21 mouse cellular contexts compared by ENCODE assay signal in genomic region chr9:61077807-61078206, GRCm38 (mm10).
DNase-seq lines count a peak whose midpoint lies in the region; ATAC-seq and TF ChIP-seq lines count a peak whose summit lies in the region.
"Had no signal": no experiment of that assay in that cellular context is flagged by ENCODE, and none has a peak within 500 bp of the region (broad histone marks: within the 10 kb centered on the region; RNA-seq: fewer than 3 reads in every experiment).

No protein-coding gene starts in this region.

- no peak for ATAC-seq in heart, embryonic 12.5 days (ENCODE audit: insufficient number of reproducible peaks, low FRiP score)
- no peak for ATAC-seq in kidney, embryonic 16.5 days (ENCODE audit: low FRiP score, low TSS enrichment)
- ATAC-seq in lung, embryonic 14.5 days (ENCODE audit: insufficient read depth) = no peak
- ATAC-seq: activated CD4-positive, CD25-positive, alpha-beta regulatory T cell, adult 4 months; CD4-positive, CD25-positive, alpha-beta regulatory T cell, adult 4 months; Patski had no signal

- WGBS in heart, embryonic 12.5 days = 61% methylated on average over 4 of the region's 4 CpGs
- WGBS in kidney, embryonic 16.5 days = 81% methylated on average over 4 of the region's 4 CpGs
- 71% methylated on average over 4 of the region's 4 CpGs for WGBS in lung, embryonic 14.5 days

- no peak overlapping the region for H3K27ac ChIP-seq in heart, embryonic 12.5 days (ENCODE audit: poor library complexity, severe bottlenecking)
- no peak overlapping the region for H3K27ac ChIP-seq in kidney, embryonic 16.5 days (ENCODE audit: low read length)
- H3K27ac ChIP-seq in lung, embryonic 14.5 days (ENCODE audit: low read depth) = no peak overlapping the region

- H3K27me3 ChIP-seq in heart, embryonic 12.5 days (replicated peaks) = peaks cover 49% of the 10 kb centered on the region
- H3K27me3 ChIP-seq in kidney, embryonic 16.5 days (ENCODE audit: insufficient read depth, low read length) = peaks cover 17% of the 10 kb centered on the region
- peaks cover 8% of the 10 kb centered on the region; the same call in 1 of the 2 replicates for H3K27me3 ChIP-seq in lung, embryonic 14.5 days (ENCODE audit: insufficient read depth, low read length)

- no peak overlapping the region for H3K9ac ChIP-seq in heart, embryonic 12.5 days
- no peak overlapping the region for H3K9ac ChIP-seq in kidney, embryonic 16.5 days (replicated peaks; ENCODE audit: low read length)
- no peak overlapping the region for H3K9ac ChIP-seq in lung, embryonic 14.5 days

- H3K9me3 ChIP-seq in heart, embryonic 12.5 days (replicated peaks) = no peaks in the 10 kb centered on the region
- no peaks in the 10 kb centered on the region for H3K9me3 ChIP-seq in kidney, embryonic 16.5 days (ENCODE audit: low read length)
- H3K9me3 ChIP-seq in lung, embryonic 14.5 days (ENCODE audit: low read depth, low read length) = no peaks in the 10 kb centered on the region
- H3K9me3 ChIP-seq: G1E had no signal

- no peaks in the 10 kb centered on the region for H3K36me3 ChIP-seq in heart, embryonic 12.5 days
- H3K36me3 ChIP-seq in kidney, embryonic 16.5 days (ENCODE audit: insufficient read depth, low read length) = no peaks in the 10 kb centered on the region
- no peaks in the 10 kb centered on the region for H3K36me3 ChIP-seq in lung, embryonic 14.5 days (ENCODE audit: insufficient read depth)
- H3K36me3 ChIP-seq: G1E had no signal

- H3K4me3 ChIP-seq in heart, embryonic 12.5 days = no peak overlapping the region
- no peak overlapping the region for H3K4me3 ChIP-seq in kidney, embryonic 16.5 days (ENCODE audit: low read length)
- no peak overlapping the region for H3K4me3 ChIP-seq in lung, embryonic 14.5 days (ENCODE audit: low read depth, low read length)

- DNase-seq in cerebellum, postnatal 10 days = peak; percentile 47 to 50
- DNase-seq in cerebellum, adult 9-11 months = no peak
- DNase-seq in heart, adult 11 months = peak; percentile 80
- peak; percentile 16 for DNase-seq in kidney, postnatal 10 days
- peak; percentile 26 for DNase-seq in lung, embryonic 14.5 days
- DNase-seq in lung, postnatal 4 days = no peak
- DNase-seq: adrenal gland, adult 2 months; adrenal gland, adult 8-10 months; adrenal gland, postnatal 10 days; adrenal gland, postnatal 14 days; adrenal gland, postnatal 25 days; adrenal gland, postnatal 36 days; B cell, adult 2 months; cerebellum, adult 11 months; cerebellum, adult 11-12 months had no signal

- no peaks in the 10 kb centered on the region for H3K4me1 ChIP-seq in heart, embryonic 12.5 days (replicated peaks)
- no peaks in the 10 kb centered on the region for H3K4me1 ChIP-seq in kidney, embryonic 16.5 days (ENCODE audit: insufficient read depth, low read length)
- H3K4me1 ChIP-seq in lung, embryonic 14.5 days (ENCODE audit: insufficient read depth) = no peaks in the 10 kb centered on the region

- no peak overlapping the region for H3K4me2 ChIP-seq in heart, embryonic 12.5 days
- H3K4me2 ChIP-seq in kidney, embryonic 16.5 days (replicated peaks; ENCODE audit: low read depth, low read length) = no peak overlapping the region
- H3K4me2 ChIP-seq in lung, embryonic 14.5 days = no peak overlapping the region

- TF ChIP-seq CTCF in lung, embryonic 14.5 days (IDR thresholded peaks at IDR 0.05; ENCODE audit: low read depth) = no peak

Comparison
In these comparisons a context has a peak if more than half of its experiments do, and no peak if none do; other contexts are left out.
1. DNase-seq: peak in cerebellum, postnatal 10 days (2 of 2), heart, adult 11 months (single experiment), kidney, postnatal 10 days (single experiment) and lung, embryonic 14.5 days (single experiment); none in cerebellum, adult 9-11 months (single experiment) and lung, postnatal 4 days (0 of 2).